Mouse (Mus musculus): ENCODE results near the gene Dnajb12. TPM values are rescaled to one million over a fixed set of nuclear protein-coding genes. Genes with fewer than 3 reads are reported as not detected.

Gene Dnajb12
- total and polyA plus RNA-seq, 2 experiments from 2014 or later, result 23.5 to 41.1 TPM

GRCm38 (mm10) chr10:59878823-59879222 is 533 bp upstream of the Dnajb12 start:
- H3K4me1 ChIP-seq (ENCODE audit: insufficient read depth), result peaks cover 11% of the 10 kb centered on the region
- peak overlapping the region; percentile 98 for H3K4me3 ChIP-seq (ENCODE audit: low read depth, low read length)
- peak overlapping the region; percentile 100 for H3K27ac ChIP-seq (ENCODE audit: low read depth, low read length)
- WGBS, result 16% methylated on average over 5 of the region's 5 CpGs
- no peak for TF ChIP-seq CTCF (IDR thresholded peaks at IDR 0.05; ENCODE audit: low read depth)
- DNase-seq (no peak), ATAC-seq (peak; percentile 34)
- no peaks in the 10 kb centered on the region for H3K36me3 ChIP-seq (ENCODE audit: insufficient read depth)
- H3K9me3 ChIP-seq (ENCODE audit: low read length), result no peaks in the 10 kb centered on the region
- H3K27me3 ChIP-seq (ENCODE audit: insufficient read depth, low read length), result no peaks in the 10 kb centered on the region
- H3K9ac ChIP-seq, result peak overlapping the region; percentile 97
- H3K4me2 ChIP-seq (ENCODE audit: low read depth), result peak overlapping the region; percentile 92

GRCm38 (mm10) chr10:59880029-59880386 is 652 bp downstream of the Dnajb12 start:
- Histone ChIP-seq H3K36me3 (ENCODE audit: insufficient read depth) (peaks cover 3% of the 10 kb centered on the region; the same call in 1 of the 2 replicates), H3K4me1 (ENCODE audit: insufficient read depth) (peaks cover 11% of the 10 kb centered on the region), H3K9ac (peak overlapping the region; percentile 97), H3K27me3 (ENCODE audit: insufficient read depth, low read length) (no peaks in the 10 kb centered on the region), H3K4me2 (ENCODE audit: low read depth) (peak overlapping the region; percentile 92), H3K4me3 (ENCODE audit: low read depth, low read length) (peak overlapping the region; percentile 98), H3K9me3 (ENCODE audit: low read length) (no peaks in the 10 kb centered on the region), H3K27ac (ENCODE audit: low read depth, low read length) (peak overlapping the region; percentile 100)
- no peak for TF ChIP-seq CTCF (IDR thresholded peaks at IDR 0.05; ENCODE audit: low read depth)
- peak; percentile 59 for ATAC-seq
- 2% methylated on average over 13 of the region's 13 CpGs for WGBS
- DNase-seq, result no peak

GRCm38 (mm10) chr10:59880837-59881236 is 1.5 kb downstream of the Dnajb12 start:
- Histone ChIP-seq H3K27ac (ENCODE audit: low read depth, low read length) (no peak overlapping the region), H3K4me3 (ENCODE audit: low read depth, low read length) (peak overlapping the region; percentile 98), H3K4me1 (ENCODE audit: insufficient read depth) (peaks cover 11% of the 10 kb centered on the region), H3K9ac (peak overlapping the region; percentile 97), H3K9me3 (ENCODE audit: low read length) (no peaks in the 10 kb centered on the region), H3K36me3 (ENCODE audit: insufficient read depth) (peaks cover 8% of the 10 kb centered on the region; the same call in 1 of the 2 replicates), H3K27me3 (ENCODE audit: insufficient read depth, low read length) (no peaks in the 10 kb centered on the region), H3K4me2 (ENCODE audit: low read depth) (peak overlapping the region; percentile 92)
- TF ChIP-seq CTCF (IDR thresholded peaks at IDR 0.05; ENCODE audit: low read depth), result no peak
- ATAC-seq (no peak), DNase-seq (no peak)
- 87% methylated on average over 7 of the region's 7 CpGs for WGBS

- Histone ChIP-seq H3K4me3 (ENCODE audit: low read depth, low read length) (no peak overlapping the region), H3K27me3 (ENCODE audit: insufficient read depth, low read length) (no peaks in the 10 kb centered on the region), H3K36me3 (ENCODE audit: insufficient read depth) (peaks cover 8% of the 10 kb centered on the region; the same call in 1 of the 2 replicates), H3K4me1 (ENCODE audit: insufficient read depth) (peaks cover 8% of the 10 kb centered on the region), H3K9me3 (ENCODE audit: low read length) (no peaks in the 10 kb centered on the region), H3K9ac (no peak overlapping the region), H3K4me2 (ENCODE audit: low read depth) (no peak overlapping the region), H3K27ac (ENCODE audit: low read depth, low read length) (no peak overlapping the region)
- TF ChIP-seq CTCF (IDR thresholded peaks at IDR 0.05; ENCODE audit: low read depth), result no peak
- ATAC-seq, result no peak
- no peak for DNase-seq
- 89% methylated on average over 10 of the region's 10 CpGs for WGBS
Observed at GRCm38 (mm10) chr10:59884327-59885173, 5.2 kb downstream of the Dnajb12 start.

GRCm38 (mm10) chr10:59885174-59886080 is 6.1 kb downstream of the Dnajb12 start:
- no peak overlapping the region for H3K4me3 ChIP-seq (ENCODE audit: low read depth, low read length)
- no peak overlapping the region for H3K9ac ChIP-seq
- peaks cover 8% of the 10 kb centered on the region; the same call in 1 of the 2 replicates for H3K36me3 ChIP-seq (ENCODE audit: insufficient read depth)
- H3K9me3 ChIP-seq (ENCODE audit: low read length), result no peaks in the 10 kb centered on the region
- H3K27ac ChIP-seq (ENCODE audit: low read depth, low read length), result no peak overlapping the region
- H3K4me1 ChIP-seq (ENCODE audit: insufficient read depth), result peaks cover 7% of the 10 kb centered on the region
- H3K27me3 ChIP-seq (ENCODE audit: insufficient read depth, low read length), result no peaks in the 10 kb centered on the region
- no peak overlapping the region for H3K4me2 ChIP-seq (ENCODE audit: low read depth)
- DNase-seq, result no peak
- no peak for TF ChIP-seq CTCF (IDR thresholded peaks at IDR 0.05; ENCODE audit: low read depth)
- WGBS, result 92% methylated on average over 14 of the region's 14 CpGs
- no peak for ATAC-seq

- ATAC-seq, result no peak
- no peak for TF ChIP-seq CTCF (IDR thresholded peaks at IDR 0.05; ENCODE audit: low read depth)
Observed at GRCm38 (mm10) chr10:59886081-59886466, 6.7 kb downstream of the Dnajb12 start.

More at GRCm38 (mm10) chr10:59886081-59886466, 6.7 kb downstream of the Dnajb12 start:
- Histone ChIP-seq H3K4me3 (ENCODE audit: low read depth, low read length) (no peak overlapping the region), H3K4me2 (ENCODE audit: low read depth) (no peak overlapping the region), H3K36me3 (ENCODE audit: insufficient read depth) (peaks cover 12% of the 10 kb centered on the region; the same call in 1 of the 2 replicates), H3K27me3 (ENCODE audit: insufficient read depth, low read length) (no peaks in the 10 kb centered on the region), H3K4me1 (ENCODE audit: insufficient read depth) (peaks cover under 1% of the 10 kb centered on the region; the same call in 1 of the 2 replicates), H3K27ac (ENCODE audit: low read depth, low read length) (no peak overlapping the region), H3K9ac (no peak overlapping the region), H3K9me3 (ENCODE audit: low read length) (no peaks in the 10 kb centered on the region)
- DNase-seq, result no peak
- 97% methylated on average over 1 of the region's 1 CpGs for WGBS
